Mouse (Mus musculus): ENCODE measurements at regions not wholly inside any gene's neighbourhood (a gene's known extent, or its start where the extent isn't known, plus 50 kb on each side); places are given as distances from the start of the nearest gene placed in this dataset.

- Histone ChIP-seq H3K4me1 (ENCODE audit: control insufficient read depth, insufficient read depth, low read length) (peaks cover 6% of the 10 kb centered on the region), H3K9me3 (replicated peaks; ENCODE audit: control insufficient read depth, low read length) (no peaks in the 10 kb centered on the region), H3K27ac (ENCODE audit: low read depth, low read length) (no peak overlapping the region), H3K27me3 (replicated peaks; ENCODE audit: control insufficient read depth, insufficient read depth, low read length) (no peaks in the 10 kb centered on the region), H3K9ac (ENCODE audit: low read length) (no peak overlapping the region), H3K36me3 (ENCODE audit: control insufficient read depth, insufficient read depth, low read length) (no peaks in the 10 kb centered on the region), H3K4me3 (ENCODE audit: low read depth, low read length) (no peak overlapping the region), H3K4me2 (ENCODE audit: low read length) (no peak overlapping the region)
- WGBS = 100% methylated on average over 1 of the region's 1 CpGs
- ATAC-seq (no peak), DNase-seq (ENCODE audit: low spot score) (no peak)
Observed at GRCm38 (mm10) chr9:27658001-27658400, 132.6 kb upstream of the Opcml start.

- ATAC-seq = no peak
- 70% methylated on average over 1 of the region's 1 CpGs for WGBS
- Histone ChIP-seq H3K27me3 (replicated peaks; ENCODE audit: control insufficient read depth, insufficient read depth, low read length) (no peaks in the 10 kb centered on the region), H3K4me1 (ENCODE audit: control insufficient read depth, insufficient read depth, low read length) (peaks cover 6% of the 10 kb centered on the region), H3K36me3 (ENCODE audit: control insufficient read depth, insufficient read depth, low read length) (no peaks in the 10 kb centered on the region), H3K9ac (ENCODE audit: low read length) (no peak overlapping the region), H3K27ac (ENCODE audit: low read depth, low read length) (no peak overlapping the region), H3K4me3 (ENCODE audit: low read depth, low read length) (no peak overlapping the region), H3K9me3 (replicated peaks; ENCODE audit: control insufficient read depth, low read length) (no peaks in the 10 kb centered on the region), H3K4me2 (ENCODE audit: low read length) (no peak overlapping the region)
- DNase-seq (ENCODE audit: low spot score) = no peak
Observed at GRCm38 (mm10) chr9:27661431-27662300, 128.9 kb upstream of the Opcml start.

GRCm38 (mm10) chr9:27663230-27663629, 127.3 kb upstream of the Opcml start:
- Histone ChIP-seq H3K9ac (ENCODE audit: low read length) (no peak overlapping the region), H3K4me1 (ENCODE audit: control insufficient read depth, insufficient read depth, low read length) (peaks cover 6% of the 10 kb centered on the region), H3K4me3 (ENCODE audit: low read depth, low read length) (no peak overlapping the region), H3K9me3 (replicated peaks; ENCODE audit: control insufficient read depth, low read length) (no peaks in the 10 kb centered on the region), H3K27ac (ENCODE audit: low read depth, low read length) (no peak overlapping the region), H3K36me3 (ENCODE audit: control insufficient read depth, insufficient read depth, low read length) (no peaks in the 10 kb centered on the region), H3K27me3 (replicated peaks; ENCODE audit: control insufficient read depth, insufficient read depth, low read length) (no peaks in the 10 kb centered on the region), H3K4me2 (ENCODE audit: low read length) (no peak overlapping the region)
- DNase-seq (ENCODE audit: low spot score) (no peak), ATAC-seq (no peak)
- 95% methylated on average over 1 of the region's 1 CpGs for WGBS

- Histone ChIP-seq H3K4me1 (ENCODE audit: control insufficient read depth, insufficient read depth, low read length) (peaks cover 8% of the 10 kb centered on the region), H3K9ac (ENCODE audit: low read length) (no peak overlapping the region), H3K9me3 (replicated peaks; ENCODE audit: control insufficient read depth, low read length) (no peaks in the 10 kb centered on the region), H3K4me2 (ENCODE audit: low read length) (no peak overlapping the region), H3K27ac (ENCODE audit: low read depth, low read length) (no peak overlapping the region), H3K27me3 (replicated peaks; ENCODE audit: control insufficient read depth, insufficient read depth, low read length) (no peaks in the 10 kb centered on the region), H3K4me3 (ENCODE audit: low read depth, low read length) (no peak overlapping the region), H3K36me3 (ENCODE audit: control insufficient read depth, insufficient read depth, low read length) (no peaks in the 10 kb centered on the region)
- DNase-seq (ENCODE audit: low spot score) (no peak), ATAC-seq (no peak)
- WGBS = 86% methylated on average over 2 of the region's 2 CpGs
Observed at GRCm38 (mm10) chr9:27665659-27666058, 124.9 kb upstream of the Opcml start.

DNA sequence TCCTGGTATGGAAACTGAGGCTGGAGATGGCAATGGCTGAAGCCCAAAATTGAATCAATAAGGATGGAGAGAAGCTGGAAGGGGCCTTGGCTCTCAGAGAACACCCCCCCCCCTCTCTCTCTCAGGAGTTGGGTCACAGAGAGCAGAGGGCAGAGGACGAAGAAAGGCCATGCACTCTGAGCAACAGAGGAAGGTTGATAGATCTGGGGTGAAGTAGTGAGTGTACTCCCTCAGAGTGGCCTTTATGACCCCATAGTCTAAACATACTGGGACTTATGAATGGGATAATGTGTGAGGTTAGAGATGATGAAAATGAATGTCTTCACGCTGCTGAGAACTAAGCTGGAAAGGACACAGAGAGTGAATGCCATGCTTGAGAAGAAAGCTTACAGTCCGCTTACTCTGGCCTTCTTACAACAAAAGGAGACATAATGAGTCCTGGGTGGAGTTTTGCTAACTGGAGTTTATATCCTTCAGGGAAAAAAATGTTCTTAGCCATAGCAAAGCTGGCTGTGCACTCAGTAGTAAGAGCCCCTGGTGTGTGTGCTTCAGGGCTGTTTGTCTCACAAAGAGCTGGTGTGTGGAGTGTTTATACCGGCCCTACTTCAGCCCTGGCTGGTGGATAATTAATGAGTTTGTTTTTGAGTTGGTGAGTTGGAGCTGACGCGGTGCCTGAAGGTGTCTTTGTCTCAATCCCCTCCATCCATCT, 120.4 kb upstream of the Opcml start:
- no peak overlapping the region for H3K4me3 ChIP-seq (ENCODE audit: low read depth, low read length)
- no peaks in the 10 kb centered on the region for H3K9me3 ChIP-seq (replicated peaks; ENCODE audit: control insufficient read depth, low read length)
- peak; percentile 54 for DNase-seq (ENCODE audit: low spot score)
- 0 out of 2 replicates have a peak overlapping the region, but pooled peaks have one; percentile 29 for H3K27ac ChIP-seq (ENCODE audit: low read depth, low read length)
- H3K4me1 ChIP-seq (ENCODE audit: control insufficient read depth, insufficient read depth, low read length) = peaks cover 10% of the 10 kb centered on the region
- H3K36me3 ChIP-seq (ENCODE audit: control insufficient read depth, insufficient read depth, low read length) = no peaks in the 10 kb centered on the region
- WGBS = 5% methylated on average over 6 of the region's 6 CpGs
- no peaks in the 10 kb centered on the region for H3K27me3 ChIP-seq (replicated peaks; ENCODE audit: control insufficient read depth, insufficient read depth, low read length)
- no peak overlapping the region for H3K4me2 ChIP-seq (ENCODE audit: low read length)
- ATAC-seq = peak; percentile 71; the same call in 1 of the 2 replicates
- no peak overlapping the region for H3K9ac ChIP-seq (ENCODE audit: low read length)

DNA sequence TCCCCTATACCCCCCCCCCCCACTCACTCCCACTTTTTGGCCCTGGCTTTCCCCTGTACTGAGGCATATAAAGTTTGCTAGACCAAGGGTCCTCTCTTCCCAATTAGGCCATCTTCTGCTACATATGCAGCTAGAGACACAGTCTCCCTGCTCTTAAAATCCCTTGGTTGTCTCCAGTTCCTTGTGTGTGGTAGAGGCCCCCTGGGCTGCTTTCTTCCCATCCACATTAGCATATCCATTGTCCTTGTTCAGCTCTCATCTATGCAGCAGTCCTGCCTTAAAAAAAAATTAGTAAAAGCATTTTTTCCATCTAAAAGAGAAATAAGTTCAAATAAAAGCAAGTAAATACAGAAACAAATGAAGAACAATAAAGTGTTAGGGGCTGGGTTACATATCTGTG, 105.2 kb upstream of the Opcml start:
- Histone ChIP-seq H3K27me3 (replicated peaks; ENCODE audit: control insufficient read depth, insufficient read depth, low read length) (no peaks in the 10 kb centered on the region), H3K27ac (ENCODE audit: low read depth, low read length) (no peak overlapping the region), H3K4me1 (ENCODE audit: control insufficient read depth, insufficient read depth, low read length) (no peaks in the 10 kb centered on the region), H3K9me3 (replicated peaks; ENCODE audit: control insufficient read depth, low read length) (no peaks in the 10 kb centered on the region), H3K9ac (ENCODE audit: low read length) (no peak overlapping the region), H3K4me3 (ENCODE audit: low read depth, low read length) (no peak overlapping the region), H3K36me3 (ENCODE audit: control insufficient read depth, insufficient read depth, low read length) (no peaks in the 10 kb centered on the region), H3K4me2 (ENCODE audit: low read length) (no peak overlapping the region)
- ATAC-seq (no peak), DNase-seq (ENCODE audit: low spot score) (no peak)

DNA sequence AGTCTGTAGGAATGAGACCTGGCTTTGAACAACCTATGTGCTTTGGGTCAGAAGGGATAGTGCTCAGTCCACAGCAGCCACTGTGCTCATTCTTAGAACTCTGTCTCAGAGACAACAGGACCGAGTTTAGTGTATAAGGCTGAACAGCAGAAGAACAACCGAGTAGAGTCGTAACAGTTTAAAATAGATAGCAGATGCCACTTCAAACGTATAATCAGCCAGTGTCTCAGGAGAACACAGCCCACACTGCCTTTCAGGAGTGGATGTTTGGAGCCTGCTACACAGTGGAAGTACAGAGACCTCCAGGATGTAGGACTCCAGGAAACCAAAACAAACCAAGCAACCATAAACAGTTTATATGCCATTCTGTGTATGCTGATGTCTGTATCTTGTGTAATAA, 99.0 kb upstream of the Opcml start:
- no peak overlapping the region for H3K27ac ChIP-seq (ENCODE audit: low read depth, low read length)
- H3K36me3 ChIP-seq (ENCODE audit: control insufficient read depth, insufficient read depth, low read length) = no peaks in the 10 kb centered on the region
- no peak overlapping the region for H3K9ac ChIP-seq (ENCODE audit: low read length)
- H3K4me2 ChIP-seq (ENCODE audit: low read length) = no peak overlapping the region
- no peaks in the 10 kb centered on the region for H3K27me3 ChIP-seq (replicated peaks; ENCODE audit: control insufficient read depth, insufficient read depth, low read length)
- no peak for ATAC-seq
- WGBS = 88% methylated on average over 4 of the region's 4 CpGs
- H3K4me1 ChIP-seq (ENCODE audit: control insufficient read depth, insufficient read depth, low read length) = no peaks in the 10 kb centered on the region
- H3K4me3 ChIP-seq (ENCODE audit: low read depth, low read length) = no peak overlapping the region
- H3K9me3 ChIP-seq (replicated peaks; ENCODE audit: control insufficient read depth, low read length) = no peaks in the 10 kb centered on the region
- DNase-seq (ENCODE audit: low spot score) = no peak

GRCm38 (mm10) chr9:27692751-27693150, 97.8 kb upstream of the Opcml start:
- Histone ChIP-seq H3K9ac (ENCODE audit: low read length) (no peak overlapping the region), H3K4me1 (ENCODE audit: control insufficient read depth, insufficient read depth, low read length) (no peaks in the 10 kb centered on the region), H3K4me2 (ENCODE audit: low read length) (no peak overlapping the region), H3K27me3 (replicated peaks; ENCODE audit: control insufficient read depth, insufficient read depth, low read length) (no peaks in the 10 kb centered on the region), H3K9me3 (replicated peaks; ENCODE audit: control insufficient read depth, low read length) (no peaks in the 10 kb centered on the region), H3K36me3 (ENCODE audit: control insufficient read depth, insufficient read depth, low read length) (no peaks in the 10 kb centered on the region), H3K27ac (ENCODE audit: low read depth, low read length) (no peak overlapping the region), H3K4me3 (ENCODE audit: low read depth, low read length) (no peak overlapping the region)
- WGBS = 84% methylated on average over 3 of the region's 3 CpGs
- ATAC-seq (no peak), DNase-seq (ENCODE audit: low spot score) (no peak)
